Mouse (Mus musculus): ENCODE results near the gene Rarb. TPM values are rescaled to one million over a fixed set of nuclear protein-coding genes. Genes with fewer than 3 reads are reported as not detected.

Gene Rarb
- 2.4 and 2.8 TPM in 2 replicates for polyA plus RNA-seq (2015; fragmentation: Nextera tagmentation; extraction: Ambion mirVana)

GRCm38 (mm10) chr14:16818602-16819250, at the start of gene Rarb:
TSS of gene Rarb (minus strand) at chr14:16819156.
- Histone ChIP-seq H3K4me2 (no peak within 1 kb of the TSS), H3K27ac (replicated peaks) (no peak within 1 kb of the TSS), H3K27me3 (no peaks in the 10 kb centered on the region), H3K4me1 (replicated peaks) (no peaks in the 10 kb centered on the region), H3K9me3 (replicated peaks) (no peaks in the 10 kb centered on the region), H3K36me3 (replicated peaks) (no peaks in the 10 kb centered on the region), H3K9ac (no peak within 1 kb of the TSS), H3K4me3 (replicated peaks) (no peak within 1 kb of the TSS)
- ATAC-seq (ENCODE audit: insufficient read depth): no peak
- 83% methylated on average over 4 of the region's 4 CpGs for WGBS (ENCODE audit: insufficient replicate concordance)

DNA sequence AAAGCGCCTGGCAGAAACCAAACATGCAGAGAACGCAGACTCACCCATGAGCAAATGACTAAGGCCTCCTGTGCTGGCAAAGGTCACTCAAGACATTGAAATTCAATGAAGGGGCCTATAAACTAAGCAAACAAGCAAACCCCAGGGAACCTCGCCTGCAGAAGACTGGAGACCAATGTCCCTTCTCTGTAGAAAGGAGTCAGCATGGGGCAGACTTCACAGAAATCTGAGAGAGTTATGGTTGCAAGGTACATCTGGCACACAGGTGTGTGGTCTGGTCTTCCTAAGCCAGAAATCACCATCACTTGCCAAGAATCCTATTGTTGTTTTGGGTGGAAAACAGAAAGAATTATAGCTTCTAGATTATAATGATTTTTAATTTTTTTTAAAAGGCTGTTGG, 23.1 kb upstream of the Rarb start:
- Histone ChIP-seq H3K4me2 (no peak overlapping the region), H3K36me3 (replicated peaks) (no peaks in the 10 kb centered on the region), H3K27me3 (no peaks in the 10 kb centered on the region), H3K4me3 (replicated peaks) (no peak overlapping the region), H3K4me1 (replicated peaks) (no peaks in the 10 kb centered on the region), H3K9me3 (replicated peaks) (no peaks in the 10 kb centered on the region), H3K9ac (no peak overlapping the region), H3K27ac (replicated peaks) (no peak overlapping the region)
- ATAC-seq (ENCODE audit: insufficient read depth): no peak
- WGBS (ENCODE audit: insufficient replicate concordance): 43% methylated on average over 3 of the region's 3 CpGs

GRCm38 (mm10) chr14:16841597-16841989, 22.6 kb upstream of the Rarb start:
- 66% methylated on average over 6 of the region's 6 CpGs for WGBS (ENCODE audit: insufficient replicate concordance)

GRCm38 (mm10) chr14:16840951-16841596, 22.1 kb upstream of the Rarb start:
- Histone ChIP-seq H3K27ac (replicated peaks) (no peak overlapping the region), H3K27me3 (no peaks in the 10 kb centered on the region), H3K9me3 (replicated peaks) (no peaks in the 10 kb centered on the region), H3K36me3 (replicated peaks) (no peaks in the 10 kb centered on the region), H3K4me3 (replicated peaks) (no peak overlapping the region), H3K4me2 (no peak overlapping the region), H3K4me1 (replicated peaks) (no peaks in the 10 kb centered on the region), H3K9ac (no peak overlapping the region)
- ATAC-seq (ENCODE audit: insufficient read depth): no peak
- WGBS (ENCODE audit: insufficient replicate concordance): 56% methylated on average over 8 of the region's 8 CpGs

More at GRCm38 (mm10) chr14:16841597-16841989, 22.6 kb upstream of the Rarb start:
- H3K27ac ChIP-seq (replicated peaks): no peak overlapping the region
- no peaks in the 10 kb centered on the region for H3K36me3 ChIP-seq (replicated peaks)
- ATAC-seq (ENCODE audit: insufficient read depth): no peak
- H3K4me1 ChIP-seq (replicated peaks): no peaks in the 10 kb centered on the region
- no peaks in the 10 kb centered on the region for H3K27me3 ChIP-seq
- no peak overlapping the region for H3K4me2 ChIP-seq
- H3K9me3 ChIP-seq (replicated peaks): no peaks in the 10 kb centered on the region
- H3K9ac ChIP-seq: no peak overlapping the region
- H3K4me3 ChIP-seq (replicated peaks): no peak overlapping the region

DNA sequence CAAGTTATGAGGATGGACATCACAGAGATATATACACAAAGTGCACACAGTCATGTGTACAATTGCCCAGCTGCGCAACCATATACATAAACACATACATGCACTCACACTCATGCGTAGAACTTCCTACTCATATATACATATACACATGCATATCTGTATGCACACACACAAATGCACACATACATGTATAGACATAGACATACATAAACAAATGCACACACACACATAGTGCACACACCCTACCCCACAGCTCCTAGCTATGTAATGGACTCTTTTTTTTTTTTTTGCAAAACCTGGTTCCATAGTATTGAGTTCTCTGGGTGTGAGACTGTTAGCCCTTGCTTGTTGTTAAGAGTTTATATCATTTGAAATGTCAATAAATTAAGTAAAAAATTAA, 21.2 kb upstream of the Rarb start:
- no peak overlapping the region for H3K4me3 ChIP-seq (replicated peaks)
- 75% methylated on average over 2 of the region's 2 CpGs for WGBS (ENCODE audit: insufficient replicate concordance)
- no peak for ATAC-seq (ENCODE audit: insufficient read depth)

GRCm38 (mm10) chr14:16815096-16815741, 3.7 kb downstream of the Rarb start:
- H3K9ac ChIP-seq: no peak overlapping the region
- H3K36me3 ChIP-seq (replicated peaks): no peaks in the 10 kb centered on the region
- H3K9me3 ChIP-seq (replicated peaks): no peaks in the 10 kb centered on the region
- no peak overlapping the region for H3K4me3 ChIP-seq (replicated peaks)
- no peaks in the 10 kb centered on the region for H3K27me3 ChIP-seq
- 68% methylated on average over 1 of the region's 1 CpGs for WGBS (ENCODE audit: insufficient replicate concordance)
- no peak overlapping the region for H3K27ac ChIP-seq (replicated peaks)
- H3K4me1 ChIP-seq (replicated peaks): no peaks in the 10 kb centered on the region
- no peak for ATAC-seq (ENCODE audit: insufficient read depth)
- no peak overlapping the region for H3K4me2 ChIP-seq

More for the DNA sequence above, 21.2 kb upstream of the Rarb start:
- Histone ChIP-seq H3K36me3 (replicated peaks) (no peaks in the 10 kb centered on the region), H3K27ac (replicated peaks) (no peak overlapping the region), H3K4me1 (replicated peaks) (no peaks in the 10 kb centered on the region), H3K27me3 (no peaks in the 10 kb centered on the region), H3K4me2 (no peak overlapping the region), H3K9ac (no peak overlapping the region), H3K9me3 (replicated peaks) (no peaks in the 10 kb centered on the region)

- no peak overlapping the region for H3K9ac ChIP-seq
- no peak overlapping the region for H3K4me3 ChIP-seq (replicated peaks)
- H3K36me3 ChIP-seq (replicated peaks): no peaks in the 10 kb centered on the region
- no peaks in the 10 kb centered on the region for H3K27me3 ChIP-seq
- H3K4me1 ChIP-seq (replicated peaks): no peaks in the 10 kb centered on the region
- no peak overlapping the region for H3K27ac ChIP-seq (replicated peaks)
- 24% methylated on average over 3 of the region's 3 CpGs for WGBS (ENCODE audit: insufficient replicate concordance)
- peak; percentile 28; the same call in 1 of the 2 replicates for ATAC-seq (ENCODE audit: insufficient read depth)
- H3K9me3 ChIP-seq (replicated peaks): no peaks in the 10 kb centered on the region
- H3K4me2 ChIP-seq: no peak overlapping the region
These were observed 12.8 kb downstream of the Rarb start for GRCm38 (mm10) chr14:16806155-16806554.

DNA sequence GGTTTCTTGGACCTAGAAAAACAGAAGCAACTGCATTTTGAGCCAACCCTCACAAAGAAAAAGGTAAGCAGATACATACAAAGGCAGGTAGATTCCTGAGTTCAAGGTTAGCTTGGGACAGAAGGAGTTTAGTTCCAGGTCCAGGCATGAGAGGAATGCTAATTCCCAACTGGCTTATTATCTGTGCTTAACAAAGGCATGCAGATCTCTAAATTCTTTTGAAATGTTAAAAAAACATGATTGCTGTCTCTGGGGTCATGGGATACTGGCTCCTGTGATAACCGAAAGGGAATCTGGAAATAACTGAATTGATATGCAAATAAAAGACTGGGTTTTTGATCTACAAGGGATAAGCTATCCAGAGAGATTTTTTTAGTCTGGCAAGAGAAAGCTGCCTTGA, 28.8 kb downstream of the Rarb start:
- WGBS (ENCODE audit: insufficient replicate concordance): 58% methylated on average over 1 of the region's 1 CpGs
- no peak overlapping the region for H3K4me2 ChIP-seq
- no peaks in the 10 kb centered on the region for H3K36me3 ChIP-seq (replicated peaks)
- no peaks in the 10 kb centered on the region for H3K27me3 ChIP-seq
- H3K4me1 ChIP-seq (replicated peaks): no peaks in the 10 kb centered on the region
- no peak overlapping the region for H3K9ac ChIP-seq
- no peak for ATAC-seq (ENCODE audit: insufficient read depth)
- no peaks in the 10 kb centered on the region for H3K9me3 ChIP-seq (replicated peaks)
- H3K27ac ChIP-seq (replicated peaks): no peak overlapping the region
- H3K4me3 ChIP-seq (replicated peaks): no peak overlapping the region

- Histone ChIP-seq H3K9ac (no peak overlapping the region), H3K9me3 (replicated peaks) (no peaks in the 10 kb centered on the region), H3K4me2 (no peak overlapping the region), H3K27ac (replicated peaks) (no peak overlapping the region), H3K4me3 (replicated peaks) (no peak overlapping the region), H3K4me1 (replicated peaks) (no peaks in the 10 kb centered on the region), H3K27me3 (no peaks in the 10 kb centered on the region), H3K36me3 (replicated peaks) (no peaks in the 10 kb centered on the region)
- no peak for ATAC-seq (ENCODE audit: insufficient read depth)
- WGBS (ENCODE audit: insufficient replicate concordance): 63% methylated on average over 5 of the region's 5 CpGs
These were observed 36.9 kb downstream of the Rarb start for GRCm38 (mm10) chr14:16781942-16782541.

GRCm38 (mm10) chr14:16776723-16777381, 42.1 kb downstream of the Rarb start:
- WGBS (ENCODE audit: insufficient replicate concordance): 47% methylated on average over 2 of the region's 2 CpGs
- Histone ChIP-seq H3K36me3 (replicated peaks) (no peaks in the 10 kb centered on the region), H3K27ac (replicated peaks) (no peak overlapping the region), H3K9ac (no peak overlapping the region), H3K4me3 (replicated peaks) (no peak overlapping the region), H3K4me1 (replicated peaks) (no peaks in the 10 kb centered on the region), H3K9me3 (replicated peaks) (no peaks in the 10 kb centered on the region), H3K27me3 (no peaks in the 10 kb centered on the region), H3K4me2 (no peak overlapping the region)
- no peak for ATAC-seq (ENCODE audit: insufficient read depth)

DNA sequence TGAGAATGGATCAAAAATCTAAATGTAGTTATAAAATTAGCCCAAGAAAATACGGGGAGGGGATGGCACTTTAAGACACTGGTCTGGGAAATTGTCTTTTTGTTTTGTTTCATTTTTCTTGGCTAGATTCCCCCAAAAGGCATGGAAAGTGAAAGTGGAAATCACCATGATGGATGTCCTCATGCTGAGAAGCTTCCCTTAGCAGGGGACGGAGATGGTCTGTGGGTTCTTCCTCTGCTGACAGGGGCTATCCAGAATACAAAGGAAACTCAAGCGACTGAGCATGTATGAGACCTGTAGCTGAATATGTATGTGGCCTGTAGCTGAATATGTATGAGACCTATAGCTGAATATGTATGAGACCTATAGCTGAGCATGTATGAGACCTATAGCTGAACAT, 46.0 kb downstream of the Rarb start:
- H3K4me2 ChIP-seq: no peak overlapping the region
- H3K4me3 ChIP-seq (replicated peaks): no peak overlapping the region
- 52% methylated on average over 3 of the region's 3 CpGs for WGBS (ENCODE audit: insufficient replicate concordance)
- H3K27ac ChIP-seq (replicated peaks): no peak overlapping the region
- ATAC-seq (ENCODE audit: insufficient read depth): no peak
- H3K36me3 ChIP-seq (replicated peaks): no peaks in the 10 kb centered on the region
- H3K4me1 ChIP-seq (replicated peaks): no peaks in the 10 kb centered on the region
- no peaks in the 10 kb centered on the region for H3K9me3 ChIP-seq (replicated peaks)
- no peaks in the 10 kb centered on the region for H3K27me3 ChIP-seq
- no peak overlapping the region for H3K9ac ChIP-seq
